Mouse (Mus musculus): Measurements from ENCODE around the gene Glb1.

Gene Glb1

DNA sequence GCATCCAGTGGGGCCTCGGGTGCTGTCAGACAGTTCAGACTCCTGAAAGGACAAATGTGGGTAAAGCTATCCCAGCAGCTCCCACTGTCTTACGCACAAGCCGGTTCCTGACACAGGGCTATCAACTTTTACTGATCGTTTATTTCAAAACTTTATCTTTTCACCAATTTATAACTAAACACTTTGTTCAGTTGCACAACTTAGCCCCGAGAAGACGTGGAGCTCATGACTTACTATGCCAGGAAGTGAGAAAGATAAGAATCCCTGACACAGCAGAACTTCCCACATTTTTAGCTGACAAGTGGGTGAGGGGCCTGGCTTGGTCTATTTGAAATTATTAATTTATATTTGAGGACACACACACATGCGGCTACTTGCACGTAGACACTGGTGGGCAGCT, 6.2 kb upstream of the Glb1 start:
- DNase-seq (ENCODE audit: low read depth) = no peak

DNA sequence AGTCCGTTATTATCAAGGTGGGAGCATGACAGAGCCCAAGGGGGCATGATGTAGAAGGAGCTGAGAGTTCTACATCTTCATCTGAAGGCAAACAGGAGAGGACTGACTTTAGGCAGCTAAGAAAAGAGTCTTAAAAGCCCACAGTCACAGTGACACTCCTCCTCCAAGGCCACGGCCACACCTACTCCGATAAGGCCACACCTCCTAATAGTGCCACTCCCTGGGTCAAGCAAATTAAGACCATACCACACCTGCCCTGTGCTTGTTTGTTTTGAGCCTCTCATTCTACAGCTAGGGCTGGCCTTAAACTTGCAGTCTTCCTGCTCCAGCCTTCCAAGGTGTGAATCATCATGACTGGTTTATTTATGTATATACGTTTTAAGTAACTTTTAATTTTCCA, 5.6 kb upstream of the Glb1 start:
- no peak for DNase-seq (ENCODE audit: low read depth)

DNA sequence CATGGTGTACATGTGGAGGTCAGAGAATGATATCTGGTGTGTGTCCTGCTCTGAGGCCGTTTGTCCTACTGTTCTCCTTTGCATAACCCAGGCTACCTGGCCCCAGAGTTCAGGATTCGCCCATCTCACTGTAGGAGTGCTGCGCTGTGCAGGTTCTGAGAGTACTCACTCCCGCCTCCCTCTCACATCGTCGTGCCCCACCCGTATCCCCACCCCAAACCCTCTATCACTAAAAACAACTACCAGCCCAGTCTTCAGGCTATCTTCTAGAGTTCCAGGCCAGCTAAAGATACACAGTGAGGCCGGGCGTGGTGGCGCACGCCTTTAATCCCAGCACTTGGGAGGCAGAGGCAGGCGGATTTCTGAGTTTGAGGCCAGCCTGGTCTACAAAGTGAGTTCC, 1.2 kb upstream of the Glb1 start:
- DNase-seq (ENCODE audit: low read depth) = no peak

DNA sequence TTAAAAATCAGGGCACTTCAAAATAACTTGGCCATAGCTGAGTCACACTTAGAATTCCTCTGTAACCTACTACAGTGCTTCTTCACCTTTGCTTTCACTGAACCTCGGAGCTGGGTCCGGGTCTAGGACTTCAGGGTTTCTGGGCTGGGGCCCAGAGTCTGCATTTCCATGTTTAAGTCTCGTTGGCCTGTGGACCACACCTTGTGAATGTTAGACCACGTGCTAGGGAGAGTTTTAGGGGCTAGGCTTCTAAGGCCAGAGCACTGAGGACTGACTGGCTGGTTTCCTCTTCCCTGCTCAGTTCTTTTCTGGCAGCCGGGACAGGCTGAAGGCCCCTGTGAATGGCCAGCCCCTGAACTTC, 308 bp upstream of the Glb1 start:
- DNase-seq (ENCODE audit: low read depth) = no peak

DNA sequence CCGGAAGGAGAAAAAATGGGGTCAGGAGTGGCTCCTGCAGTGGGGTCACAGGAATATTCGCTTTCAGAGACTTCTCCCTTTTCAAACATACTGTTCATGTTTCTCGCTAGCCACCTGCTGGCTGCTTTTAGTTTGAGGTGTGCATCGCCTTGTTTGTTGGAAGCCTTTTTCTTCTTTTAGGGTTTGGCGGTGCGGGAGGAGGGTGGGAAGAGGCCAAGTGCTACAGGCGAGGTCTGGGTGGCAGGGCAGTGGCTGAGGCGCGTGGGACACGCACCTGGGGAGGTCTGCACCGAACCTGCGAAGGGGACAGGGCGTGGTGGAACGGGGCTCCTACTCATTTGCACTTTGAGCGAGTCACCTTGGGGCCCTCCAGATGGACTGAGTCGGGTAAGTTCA, 807 bp downstream of the Glb1 start:
- peak; percentile 63 for DNase-seq (ENCODE audit: low read depth)

DNA sequence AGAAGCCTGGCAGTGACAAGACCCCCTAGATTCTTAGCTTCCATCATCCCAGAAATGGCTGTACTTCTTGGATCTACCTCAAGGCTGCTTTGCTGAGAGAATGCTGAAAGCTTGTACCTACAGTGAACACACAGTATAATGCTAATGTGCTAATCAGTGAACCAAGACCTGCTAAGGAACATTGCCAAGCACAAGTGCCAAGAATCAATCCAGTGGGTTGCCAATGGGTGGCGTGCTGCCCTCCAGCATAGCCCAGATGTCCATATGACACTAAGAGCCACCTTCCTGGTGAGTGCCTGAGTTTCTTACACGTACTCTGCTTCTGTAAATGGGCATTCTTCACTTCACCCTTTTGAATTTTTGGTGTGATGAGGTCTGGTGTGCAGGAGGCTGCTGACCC, 6.8 kb downstream of the Glb1 start:
- no peak for DNase-seq (ENCODE audit: low read depth)

DNA sequence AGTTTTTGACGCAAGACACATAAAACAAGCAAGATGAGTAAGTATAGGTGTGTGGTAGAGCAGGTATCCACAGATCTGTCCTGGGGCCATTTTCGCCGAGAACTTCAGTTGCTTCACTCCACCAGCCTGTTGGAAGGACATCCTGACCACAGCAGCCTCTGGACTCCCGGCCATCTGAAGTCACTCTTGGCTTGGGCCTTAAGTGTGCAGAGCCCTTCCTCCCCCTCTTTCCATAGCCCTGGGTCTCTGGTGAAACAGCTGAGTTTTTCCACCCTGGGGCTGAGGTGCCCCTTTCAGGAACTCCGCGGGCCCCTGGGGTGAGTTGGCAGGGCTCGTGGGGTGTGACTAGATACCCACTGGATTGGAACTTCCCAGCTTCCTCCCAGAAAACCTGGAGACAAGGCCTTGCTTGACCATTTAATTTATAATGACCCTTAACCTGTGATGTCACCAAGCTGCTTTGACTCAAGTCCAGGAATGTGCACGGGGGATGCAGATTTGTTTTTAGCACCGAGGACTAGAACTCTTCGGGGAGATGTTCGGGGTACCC, 9.5 kb downstream of the Glb1 start:
- no peak for DNase-seq (ENCODE audit: low read depth)

DNA sequence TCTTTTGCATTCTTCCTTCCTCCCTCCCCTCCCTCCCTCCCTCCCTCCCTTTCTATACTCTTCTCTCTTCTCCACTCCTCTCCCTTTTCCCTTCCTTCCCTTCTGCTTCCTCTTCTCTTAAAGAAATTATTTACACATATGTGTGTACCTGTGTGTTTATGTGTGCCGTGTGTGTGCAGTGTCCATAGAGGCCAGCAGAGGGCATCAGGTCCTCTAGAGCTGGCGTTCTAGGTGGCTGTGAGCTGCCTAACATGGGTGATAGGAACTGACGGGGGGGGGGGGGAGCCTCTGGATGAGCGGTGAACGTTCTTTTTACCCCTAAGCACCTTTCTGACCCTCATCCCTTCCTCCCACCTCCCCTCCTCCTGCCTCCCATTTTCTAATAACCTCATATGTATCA, 10.4 kb downstream of the Glb1 start:
- DNase-seq (ENCODE audit: low read depth) = no peak

DNA sequence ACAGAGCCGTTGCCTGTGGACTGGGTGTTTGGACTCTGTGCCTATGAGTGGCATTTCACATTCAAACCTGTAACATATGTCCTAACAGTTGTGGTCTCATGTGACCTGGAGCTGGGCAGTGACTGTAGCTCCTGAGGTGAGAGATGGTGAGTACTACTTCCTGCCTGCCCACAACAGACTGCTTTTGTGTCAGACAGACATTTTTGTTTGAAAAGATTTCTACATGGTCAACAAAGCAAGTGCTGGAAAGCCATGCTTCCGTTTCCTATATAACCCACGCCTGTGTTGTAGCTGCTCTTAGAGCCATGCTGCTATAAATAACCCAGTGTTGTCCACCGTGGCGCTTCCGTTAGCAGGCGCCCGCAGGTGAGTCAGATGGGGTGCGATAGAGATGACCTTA, 11.5 kb downstream of the Glb1 start:
- DNase-seq (ENCODE audit: low read depth) = no peak

DNA sequence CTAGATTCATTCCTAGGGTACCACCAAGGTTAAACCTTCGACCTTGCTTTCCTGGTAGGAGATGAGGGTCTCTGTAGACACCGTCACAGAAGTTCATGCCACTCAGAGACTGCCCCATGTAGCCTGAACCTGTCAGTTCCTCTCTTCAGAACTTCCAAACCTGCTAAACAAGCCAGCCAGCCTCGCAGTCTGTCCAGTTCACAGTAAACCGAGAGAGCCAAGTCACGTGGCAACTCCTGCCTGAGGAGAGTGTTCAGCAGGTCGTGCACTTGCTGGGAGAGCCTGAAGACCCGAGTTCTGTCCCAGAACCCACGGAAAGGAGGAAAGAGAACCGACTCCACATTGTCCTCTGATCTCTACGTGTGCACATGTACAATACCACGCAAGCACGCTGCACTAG, 13.0 kb downstream of the Glb1 start:
- DNase-seq (ENCODE audit: low read depth) = no peak

DNA sequence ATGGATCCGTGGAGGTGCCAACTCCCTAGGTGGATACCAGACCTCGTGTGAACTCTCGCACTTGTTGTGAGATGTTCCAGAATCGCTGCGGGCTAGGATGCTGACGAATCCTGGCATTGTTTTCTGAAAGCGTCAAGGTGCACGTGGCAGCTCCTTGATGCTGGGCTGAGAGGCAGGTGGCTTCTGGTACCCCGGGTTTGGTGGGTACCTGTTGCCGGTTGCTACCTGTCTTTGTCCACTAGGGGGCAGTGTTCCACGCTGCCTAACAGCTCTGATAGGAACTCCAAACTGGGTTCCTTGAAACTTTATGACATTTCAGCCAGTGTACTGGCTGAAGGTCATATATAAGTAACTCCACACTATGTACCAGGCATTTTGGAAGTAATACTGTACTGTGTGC, 14.8 kb downstream of the Glb1 start:
- DNase-seq (ENCODE audit: low read depth) = peak; percentile 81

DNA sequence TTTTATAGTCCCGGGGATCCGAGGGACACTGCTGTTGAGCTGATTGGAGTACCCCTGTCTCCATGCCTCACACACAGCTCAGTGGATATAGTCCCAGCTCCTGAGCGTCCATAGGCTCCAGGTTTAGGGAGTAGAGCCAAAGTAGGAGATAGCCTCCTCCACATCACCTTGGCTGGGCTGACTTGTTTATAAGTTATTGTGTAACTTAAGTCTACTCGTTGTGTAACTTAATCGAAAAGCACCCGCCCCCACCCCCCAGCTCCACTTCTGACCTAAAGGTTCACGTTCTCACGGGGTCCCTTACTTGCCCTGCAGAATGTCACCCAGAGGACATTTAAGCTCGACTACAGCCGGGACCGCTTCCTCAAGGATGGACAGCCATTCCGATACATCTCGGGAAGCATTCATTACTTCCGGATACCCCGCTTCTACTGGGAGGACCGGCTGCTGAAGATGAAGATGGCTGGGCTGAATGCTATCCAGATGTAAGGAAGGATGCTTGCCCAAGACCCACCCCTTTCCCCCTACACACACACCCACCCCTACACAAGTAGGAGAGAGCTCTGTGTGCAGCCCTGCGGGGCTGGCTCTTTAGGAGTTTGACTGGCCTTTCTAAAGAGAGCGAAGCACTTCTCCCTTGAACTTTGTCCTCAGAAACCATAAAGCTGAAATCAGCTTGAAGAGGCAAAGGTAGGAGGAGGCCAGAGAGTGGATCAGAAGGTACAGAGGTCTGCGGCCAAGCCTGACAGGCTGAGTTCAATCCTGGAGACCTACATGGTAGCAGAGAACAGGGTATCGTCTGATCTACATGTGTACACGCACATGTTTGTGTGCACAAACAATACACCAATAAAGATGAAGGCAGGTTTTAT, 16.0 kb downstream of the Glb1 start:
- no peak for DNase-seq (ENCODE audit: low read depth)

DNA sequence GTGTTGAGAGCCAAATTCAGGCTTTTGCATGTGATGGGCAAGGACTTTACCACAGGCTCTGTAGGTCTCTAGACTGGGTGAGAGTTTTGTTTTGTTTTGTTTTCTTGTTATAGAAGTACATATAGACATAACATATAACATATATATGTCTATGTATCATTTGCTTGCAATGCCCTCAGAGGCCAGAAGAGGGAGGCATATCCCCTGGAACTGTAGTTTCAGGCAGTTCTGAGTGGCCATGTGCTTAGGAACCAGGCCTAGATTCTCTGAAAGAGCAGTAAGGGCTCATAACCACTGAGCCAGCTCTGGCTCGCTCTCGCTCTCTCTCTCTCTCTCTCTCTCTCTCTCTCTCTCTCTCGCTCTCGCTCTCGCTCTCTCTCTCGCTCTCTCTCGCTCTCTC, 17.3 kb downstream of the Glb1 start:
- peak; percentile 63 for DNase-seq (ENCODE audit: low read depth)

DNA sequence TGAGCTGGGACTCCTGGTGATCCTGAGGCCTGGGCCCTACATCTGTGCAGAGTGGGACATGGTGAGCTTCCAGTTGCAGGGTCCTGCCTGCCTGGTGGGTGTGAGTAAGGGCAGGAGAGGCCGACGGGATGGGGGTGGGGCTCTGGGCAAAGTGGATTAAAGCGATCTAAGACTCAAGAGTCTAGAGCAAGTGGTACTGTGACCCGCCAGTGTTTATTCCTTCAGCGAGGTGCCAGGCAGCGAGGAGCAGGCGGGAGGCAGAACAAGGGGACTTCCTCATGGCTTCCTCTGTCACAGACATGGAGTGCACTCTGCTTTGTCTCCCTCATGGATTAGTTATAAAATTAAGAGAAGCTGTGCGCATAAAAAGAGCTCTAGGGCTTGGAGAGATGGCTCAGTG, 19.6 kb downstream of the Glb1 start:
- DNase-seq (ENCODE audit: low read depth) = no peak

DNA sequence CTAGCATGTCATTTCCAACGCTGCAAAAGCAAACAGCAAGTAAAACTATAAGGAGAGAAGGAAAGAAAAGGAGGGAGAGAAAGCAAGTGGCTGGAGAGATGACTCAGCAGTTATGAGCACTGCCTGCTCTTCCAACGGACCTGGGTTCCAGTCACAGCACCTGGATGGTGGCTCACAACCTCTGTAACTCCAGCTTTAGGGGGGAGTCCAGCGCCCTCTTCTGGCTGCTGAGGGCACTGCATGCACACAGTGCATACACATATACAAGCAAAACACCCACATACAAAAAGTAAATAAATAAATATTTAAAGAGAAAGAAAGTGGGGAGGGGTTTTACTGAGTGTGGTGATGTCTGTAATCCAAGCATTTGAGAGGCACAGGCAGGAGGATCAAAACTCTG, 20.2 kb downstream of the Glb1 start:
- DNase-seq (ENCODE audit: low read depth) = no peak

DNA sequence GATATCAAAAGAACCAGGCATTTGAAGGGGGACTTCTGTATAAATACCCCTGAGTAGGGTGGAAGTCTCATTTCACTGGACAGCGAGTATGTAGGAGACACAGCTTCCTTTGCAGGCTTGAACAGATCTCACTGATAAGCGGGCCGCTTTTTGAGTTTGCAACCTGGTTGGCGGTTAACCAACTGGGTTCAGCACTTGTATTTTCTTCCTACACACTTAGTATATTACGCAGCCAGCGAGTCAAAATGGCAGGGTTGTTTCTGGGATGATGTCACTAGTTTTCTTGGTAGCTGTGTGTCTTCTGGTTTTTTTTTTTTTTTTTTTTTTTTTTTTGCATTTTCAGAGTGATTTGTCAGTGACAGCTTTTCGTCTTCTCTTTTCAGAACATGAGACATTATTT, 20.9 kb downstream of the Glb1 start:
- no peak for DNase-seq (ENCODE audit: low read depth)

DNA sequence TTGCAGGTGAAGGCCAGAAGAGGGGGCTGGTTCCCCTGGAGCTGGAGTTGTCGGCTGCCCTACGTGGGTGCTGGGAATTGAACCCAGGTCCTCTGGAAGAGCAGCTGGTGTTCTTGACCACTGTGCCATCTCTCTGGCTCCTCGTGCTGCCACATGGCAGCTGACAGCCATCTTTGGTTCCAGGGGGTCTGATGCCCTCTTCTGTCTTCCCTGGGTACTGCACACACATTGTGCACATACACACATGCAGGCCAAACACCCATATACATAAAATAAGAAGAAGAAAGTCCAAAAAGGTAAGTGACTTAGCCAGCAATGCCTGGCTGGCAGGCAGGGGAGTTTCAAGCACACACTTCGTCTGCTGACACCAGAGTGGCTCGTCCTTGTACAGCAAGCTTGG, 24.7 kb downstream of the Glb1 start:
- no peak for DNase-seq (ENCODE audit: low read depth)

DNA sequence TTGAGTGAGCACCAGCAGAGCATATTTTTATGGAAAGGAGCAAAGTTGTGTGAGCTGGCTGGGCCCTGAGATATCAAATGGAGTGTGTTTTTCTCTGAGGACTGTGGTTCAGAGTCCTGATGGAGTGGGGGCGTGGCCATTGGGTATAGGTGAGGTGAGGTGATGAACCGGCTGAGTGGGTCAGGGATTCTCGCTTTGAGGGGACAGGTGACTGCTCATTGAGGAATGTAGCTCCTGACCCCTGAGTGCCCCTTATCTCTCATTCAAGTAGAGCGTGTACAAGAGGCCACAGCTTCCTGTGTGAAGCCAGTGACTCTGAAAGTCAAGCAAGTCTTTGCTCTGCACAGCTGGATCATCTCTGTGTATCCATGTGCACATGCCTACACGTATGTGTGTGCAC, 25.3 kb downstream of the Glb1 start:
- no peak for DNase-seq (ENCODE audit: low read depth)

DNA sequence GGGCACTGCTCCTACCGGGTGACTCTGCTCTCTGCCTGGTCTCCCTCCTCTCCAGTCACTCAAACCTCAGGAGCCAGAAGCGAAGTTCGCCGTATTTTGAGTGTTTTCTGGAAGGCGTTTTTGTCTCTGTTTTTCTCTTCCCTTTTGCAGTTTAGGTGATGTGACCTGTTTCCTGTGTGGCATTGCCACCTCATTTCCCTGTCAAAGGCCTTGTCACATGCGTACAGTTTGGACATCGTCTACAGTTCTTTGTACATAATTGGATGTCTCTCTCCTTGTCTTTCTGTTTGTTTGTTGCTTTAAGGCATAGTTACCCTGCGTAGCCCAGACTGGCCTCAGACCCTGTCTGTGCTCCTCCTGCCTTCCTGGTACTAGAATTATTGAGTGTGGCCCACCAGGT, 26.5 kb downstream of the Glb1 start:
- no peak for DNase-seq (ENCODE audit: low read depth)

DNA sequence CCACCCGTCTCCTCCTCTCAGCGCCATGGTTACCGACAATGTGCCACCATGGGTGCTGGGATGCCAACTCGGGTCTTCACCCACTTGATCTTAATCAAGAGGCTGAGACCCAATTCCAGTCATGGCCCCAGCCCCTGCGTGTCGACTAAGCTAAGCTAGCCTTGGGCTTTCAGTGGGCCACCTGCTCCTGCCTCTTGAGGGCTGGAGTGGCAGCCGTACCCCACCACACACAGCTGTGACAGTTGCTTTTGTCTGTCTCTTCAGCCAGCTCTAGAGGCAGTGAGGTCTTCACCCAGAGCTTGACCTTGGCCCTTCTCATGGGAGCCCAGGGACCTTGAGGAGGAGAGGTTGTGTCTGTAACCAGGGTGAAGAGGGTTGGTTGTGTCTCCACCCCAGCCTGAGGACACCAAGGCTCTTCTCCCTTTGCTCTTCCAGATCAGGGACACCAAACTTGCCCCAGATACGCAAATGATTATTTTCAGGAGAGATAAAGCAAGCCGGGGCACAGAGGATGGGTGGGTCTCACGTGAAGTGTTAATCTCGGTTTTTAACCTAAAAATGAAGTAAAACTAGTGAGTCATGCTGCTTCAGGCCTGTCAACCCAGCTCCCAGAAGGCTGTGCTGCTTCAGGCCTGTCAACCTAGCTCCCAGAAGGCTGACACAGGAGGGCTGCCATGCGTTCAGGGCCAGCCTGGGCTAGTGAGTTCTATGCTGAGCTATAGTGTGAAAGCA, 27.4 kb downstream of the Glb1 start:
- DNase-seq (ENCODE audit: low read depth) = no peak

DNA sequence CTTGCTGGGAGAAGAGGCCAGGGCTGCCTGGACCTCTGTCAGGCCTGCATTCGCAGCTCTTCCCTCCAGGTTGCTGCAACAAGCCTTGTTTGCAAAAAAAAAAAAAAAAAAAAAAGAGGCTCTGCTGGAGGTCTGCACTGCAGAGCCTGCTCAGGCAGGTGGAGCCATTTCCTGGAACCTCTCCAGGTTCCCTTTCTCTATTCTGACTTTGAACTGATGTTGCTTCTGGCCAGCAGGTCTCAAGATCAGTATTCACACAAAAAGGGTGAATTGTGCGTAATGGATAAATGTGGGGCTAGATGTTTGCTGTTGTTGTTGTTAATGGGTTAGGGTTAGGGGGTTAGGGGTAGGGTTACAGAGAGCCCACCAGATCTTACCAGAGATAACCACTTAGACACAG, 34.8 kb downstream of the Glb1 start:
- peak; percentile 29 for DNase-seq (ENCODE audit: low read depth)

DNA sequence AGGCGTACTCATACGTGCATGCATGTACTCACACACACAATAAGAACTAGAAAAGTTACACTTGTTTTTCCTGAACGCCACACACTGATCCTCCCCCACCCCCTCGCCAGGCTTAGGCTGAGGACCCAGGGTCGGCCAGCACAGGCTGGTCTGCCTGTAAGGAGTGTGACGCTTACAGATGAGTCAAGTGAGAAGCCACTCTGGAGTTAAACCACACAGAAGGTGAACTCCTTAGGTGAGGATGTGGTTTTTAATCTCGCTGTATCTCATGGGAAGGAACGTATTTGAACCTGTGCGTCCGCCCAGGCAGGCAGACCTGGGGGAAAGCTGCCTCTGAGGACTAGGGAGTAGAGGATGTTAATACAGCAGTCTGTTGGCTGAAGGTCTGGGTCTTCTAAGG, 39.7 kb downstream of the Glb1 start:
- DNase-seq (ENCODE audit: low read depth) = no peak

DNA sequence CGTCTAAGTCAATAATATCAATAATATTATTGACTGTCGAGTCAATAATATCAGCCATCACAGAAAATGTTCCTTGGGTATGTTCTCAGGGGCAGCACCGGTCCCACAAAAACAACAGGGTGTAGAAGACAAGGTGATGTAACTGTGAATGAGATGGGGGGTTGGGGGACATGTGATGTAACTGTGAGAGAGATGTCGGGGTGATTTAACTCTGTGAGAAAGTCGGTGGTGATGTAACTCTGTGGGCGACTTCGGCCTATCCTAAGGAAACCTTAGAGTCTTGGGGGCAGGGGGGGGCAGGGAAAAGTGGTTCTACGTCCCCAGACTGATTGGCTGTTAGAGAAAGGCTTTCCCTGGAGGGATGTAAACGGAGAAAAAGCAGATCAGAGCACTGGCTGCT, 41.3 kb downstream of the Glb1 start:
- DNase-seq (ENCODE audit: low read depth) = no peak

DNA sequence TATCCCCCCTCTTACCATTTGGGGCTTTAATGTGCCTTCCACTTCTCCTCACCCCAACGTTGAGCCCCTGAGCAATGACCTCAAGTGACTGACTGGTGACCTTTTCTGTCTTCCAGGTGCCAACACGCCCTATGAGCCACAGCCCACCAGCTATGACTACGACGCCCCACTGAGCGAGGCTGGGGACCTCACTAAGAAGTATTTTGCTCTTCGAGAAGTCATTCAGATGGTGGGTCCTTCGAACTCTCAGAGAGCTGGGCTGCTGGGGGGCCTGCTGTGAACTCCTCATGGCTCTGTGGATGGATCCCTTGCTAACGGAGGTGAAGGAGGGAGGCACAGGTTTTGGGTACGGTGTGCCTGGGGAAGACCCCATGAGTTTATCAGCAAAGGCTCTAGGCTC, 42.0 kb downstream of the Glb1 start:
- no peak for DNase-seq (ENCODE audit: low read depth)
